Mouse (Mus musculus): ENCODE measurements around the gene 2010111I01Rik. TPM values are rescaled to one million over a fixed set of nuclear protein-coding genes. Genes with fewer than 3 reads are reported as not detected.

2010111I01Rik gene
- polyA plus RNA-seq, 1 experiment from 2014 or later: 17.2 TPM

GRCm38 (mm10) chr13:63184946-63185345 lies 220.3 kb downstream of the 2010111I01Rik start:
- Histone ChIP-seq H3K36me3 (no peaks in the 10 kb centered on the region), H3K27ac (no peak overlapping the region), H3K4me1 (no peaks in the 10 kb centered on the region), H3K4me3 (no peak overlapping the region), H3K9me3 (replicated peaks) (no peaks in the 10 kb centered on the region), H3K27me3 (replicated peaks) (no peaks in the 10 kb centered on the region), H3K9ac (no peak overlapping the region), H3K4me2 (no peak overlapping the region)
- 72% methylated on average over 6 of the region's 6 CpGs for WGBS (ENCODE audit: insufficient replicate concordance)
- no peak for ATAC-seq

- Histone ChIP-seq H3K9me3 (replicated peaks) (no peaks in the 10 kb centered on the region), H3K4me1 (no peaks in the 10 kb centered on the region), H3K36me3 (no peaks in the 10 kb centered on the region), H3K4me3 (no peak overlapping the region), H3K9ac (no peak overlapping the region), H3K27me3 (replicated peaks) (no peaks in the 10 kb centered on the region), H3K27ac (no peak overlapping the region), H3K4me2 (no peak overlapping the region)
- 66% methylated on average over 4 of the region's 4 CpGs for WGBS (ENCODE audit: insufficient replicate concordance)
- ATAC-seq: no peak
Observed at GRCm38 (mm10) chr13:63186217-63186616, 221.5 kb downstream of the 2010111I01Rik start.

GRCm38 (mm10) chr13:63186642-63187041 lies 221.9 kb downstream of the 2010111I01Rik start:
- no peak for ATAC-seq
- no peaks in the 10 kb centered on the region for H3K4me1 ChIP-seq
- no peak overlapping the region for H3K27ac ChIP-seq
- H3K27me3 ChIP-seq (replicated peaks): no peaks in the 10 kb centered on the region
- H3K4me2 ChIP-seq: no peak overlapping the region
- WGBS (ENCODE audit: insufficient replicate concordance): 84% methylated on average over 1 of the region's 1 CpGs
- no peak overlapping the region for H3K4me3 ChIP-seq
- H3K9ac ChIP-seq: no peak overlapping the region
- no peaks in the 10 kb centered on the region for H3K36me3 ChIP-seq
- H3K9me3 ChIP-seq (replicated peaks): no peaks in the 10 kb centered on the region

- Histone ChIP-seq H3K36me3 (no peaks in the 10 kb centered on the region), H3K4me1 (no peaks in the 10 kb centered on the region), H3K27ac (no peak overlapping the region), H3K4me2 (no peak overlapping the region), H3K4me3 (no peak overlapping the region), H3K9ac (no peak overlapping the region), H3K27me3 (replicated peaks) (no peaks in the 10 kb centered on the region), H3K9me3 (replicated peaks) (no peaks in the 10 kb centered on the region)
- no peak for ATAC-seq
- 59% methylated on average over 13 of the region's 13 CpGs for WGBS (ENCODE audit: insufficient replicate concordance)
Observed at GRCm38 (mm10) chr13:63187145-63188143, 222.8 kb downstream of the 2010111I01Rik start.

GRCm38 (mm10) chr13:63188306-63188705 lies 223.6 kb downstream of the 2010111I01Rik start:
- no peaks in the 10 kb centered on the region for H3K4me1 ChIP-seq
- ATAC-seq: no peak
- no peak overlapping the region for H3K4me3 ChIP-seq
- no peaks in the 10 kb centered on the region for H3K36me3 ChIP-seq
- H3K4me2 ChIP-seq: no peak overlapping the region
- no peaks in the 10 kb centered on the region for H3K9me3 ChIP-seq (replicated peaks)
- no peak overlapping the region for H3K27ac ChIP-seq
- H3K9ac ChIP-seq: no peak overlapping the region
- no peaks in the 10 kb centered on the region for H3K27me3 ChIP-seq (replicated peaks)
- WGBS (ENCODE audit: insufficient replicate concordance): 62% methylated on average over 5 of the region's 5 CpGs

- Histone ChIP-seq H3K9me3 (replicated peaks) (no peaks in the 10 kb centered on the region), H3K4me2 (no peak overlapping the region), H3K27me3 (replicated peaks) (no peaks in the 10 kb centered on the region), H3K27ac (no peak overlapping the region), H3K4me3 (no peak overlapping the region), H3K9ac (no peak overlapping the region), H3K4me1 (no peaks in the 10 kb centered on the region), H3K36me3 (no peaks in the 10 kb centered on the region)
- no peak for ATAC-seq
- 67% methylated on average over 2 of the region's 2 CpGs for WGBS (ENCODE audit: insufficient replicate concordance)
Observed at GRCm38 (mm10) chr13:63188811-63189210, 224.1 kb downstream of the 2010111I01Rik start.

- no peaks in the 10 kb centered on the region for H3K36me3 ChIP-seq
- H3K4me1 ChIP-seq: no peaks in the 10 kb centered on the region
- 64% methylated on average over 3 of the region's 3 CpGs for WGBS (ENCODE audit: insufficient replicate concordance)
- H3K4me2 ChIP-seq: no peak overlapping the region
- H3K9me3 ChIP-seq (replicated peaks): no peaks in the 10 kb centered on the region
- H3K27me3 ChIP-seq (replicated peaks): no peaks in the 10 kb centered on the region
- H3K27ac ChIP-seq: no peak overlapping the region
- H3K9ac ChIP-seq: no peak overlapping the region
- ATAC-seq: no peak
- H3K4me3 ChIP-seq: no peak overlapping the region
Observed at GRCm38 (mm10) chr13:63193423-63193822, 228.7 kb downstream of the 2010111I01Rik start.

GRCm38 (mm10) chr13:63198038-63198437 lies 233.3 kb downstream of the 2010111I01Rik start:
- Histone ChIP-seq H3K27ac (no peak overlapping the region), H3K36me3 (no peaks in the 10 kb centered on the region), H3K4me2 (no peak overlapping the region), H3K4me1 (no peaks in the 10 kb centered on the region), H3K9ac (no peak overlapping the region), H3K4me3 (no peak overlapping the region), H3K9me3 (replicated peaks) (no peaks in the 10 kb centered on the region), H3K27me3 (replicated peaks) (no peaks in the 10 kb centered on the region)
- WGBS (ENCODE audit: insufficient replicate concordance): 62% methylated on average over 1 of the region's 1 CpGs
- ATAC-seq: no peak

GRCm38 (mm10) chr13:63199588-63199987 lies 234.9 kb downstream of the 2010111I01Rik start:
- H3K27me3 ChIP-seq (replicated peaks): no peaks in the 10 kb centered on the region
- no peak overlapping the region for H3K4me2 ChIP-seq
- no peak overlapping the region for H3K27ac ChIP-seq
- H3K4me1 ChIP-seq: no peaks in the 10 kb centered on the region
- 59% methylated on average over 2 of the region's 2 CpGs for WGBS (ENCODE audit: insufficient replicate concordance)
- no peaks in the 10 kb centered on the region for H3K36me3 ChIP-seq
- no peak overlapping the region for H3K4me3 ChIP-seq
- H3K9ac ChIP-seq: no peak overlapping the region
- ATAC-seq: no peak
- no peaks in the 10 kb centered on the region for H3K9me3 ChIP-seq (replicated peaks)

- 76% methylated on average over 8 of the region's 8 CpGs for WGBS (ENCODE audit: insufficient replicate concordance)
- no peaks in the 10 kb centered on the region for H3K27me3 ChIP-seq (replicated peaks)
- H3K4me2 ChIP-seq: no peak overlapping the region
- ATAC-seq: no peak
- H3K4me1 ChIP-seq: no peaks in the 10 kb centered on the region
- H3K9ac ChIP-seq: no peak overlapping the region
- H3K4me3 ChIP-seq: no peak overlapping the region
- no peak overlapping the region for H3K27ac ChIP-seq
- no peaks in the 10 kb centered on the region for H3K36me3 ChIP-seq
- H3K9me3 ChIP-seq (replicated peaks): no peaks in the 10 kb centered on the region
Observed at GRCm38 (mm10) chr13:63203502-63204278, 239.0 kb downstream of the 2010111I01Rik start.

- ATAC-seq: no peak
- no peak overlapping the region for H3K4me3 ChIP-seq
- no peaks in the 10 kb centered on the region for H3K36me3 ChIP-seq
- H3K27me3 ChIP-seq (replicated peaks): no peaks in the 10 kb centered on the region
- no peaks in the 10 kb centered on the region for H3K9me3 ChIP-seq (replicated peaks)
- H3K4me2 ChIP-seq: no peak overlapping the region
- H3K27ac ChIP-seq: no peak overlapping the region
- H3K4me1 ChIP-seq: no peaks in the 10 kb centered on the region
- 73% methylated on average over 4 of the region's 4 CpGs for WGBS (ENCODE audit: insufficient replicate concordance)
- H3K9ac ChIP-seq: no peak overlapping the region
Observed at GRCm38 (mm10) chr13:63205750-63206149, 241.1 kb downstream of the 2010111I01Rik start.

GRCm38 (mm10) chr13:63206396-63206795 lies 241.7 kb downstream of the 2010111I01Rik start:
- Histone ChIP-seq H3K4me3 (no peak overlapping the region), H3K4me1 (no peaks in the 10 kb centered on the region), H3K9ac (no peak overlapping the region), H3K36me3 (no peaks in the 10 kb centered on the region), H3K9me3 (replicated peaks) (no peaks in the 10 kb centered on the region), H3K27ac (no peak overlapping the region), H3K4me2 (no peak overlapping the region), H3K27me3 (replicated peaks) (no peaks in the 10 kb centered on the region)
- WGBS (ENCODE audit: insufficient replicate concordance): 39% methylated on average over 1 of the region's 1 CpGs
- ATAC-seq: no peak
